Mouse (Mus musculus): Measurements from ENCODE around the gene Cox14.

GRCm38 (mm10) chr15:99723515-99724291, 1.7 kb upstream of the Cox14 start:
- TF ChIP-seq CTCF (IDR thresholded peaks at IDR 0.05; ENCODE audit: low read depth) (no peak), EP300 (optimal IDR thresholded peaks at IDR 0.05) (no peak)

Data from stomach, postnatal 0 days (tissue).